Mouse (Mus musculus) stomach, embryonic 14.5 days (tissue): ENCODE measurements around the gene Fli1. TPM values are rescaled to one million over a fixed set of nuclear protein-coding genes. Genes with fewer than 3 reads are reported as not detected.

Experiments used
- ATAC-seq: fragments of 200-750 bp; cut with Nextera tagmentation; 2 replicates; pipeline ENCODE4 v1.8.0; 2017; ENCODE audit warnings: low read depth, moderate TSS enrichment; ENCODE audit not compliant: insufficient number of reproducible peaks, insufficient read depth, low FRiP score
- H3K27ac ChIP-seq: fragments of 300-500 bp; sonication (generic); 2 replicates; pipeline ENCODE4 v1.5.1; 2014; ENCODE audit warnings: mild to moderate bottlenecking, low read length, moderate library complexity, mixed read lengths
- H3K27me3 ChIP-seq: fragments of 300-500 bp; sonication (generic); 2 replicates; pipeline ENCODE4 v1.6.1; 2014; ENCODE audit warnings: low read length, control low read depth, mixed read lengths; ENCODE audit not compliant: control insufficient read depth, insufficient read depth
- H3K36me3 ChIP-seq: fragments of 300-500 bp; sonication (generic); 2 replicates; pipeline ENCODE4 v1.6.1; 2014; ENCODE audit warnings: mild to moderate bottlenecking, control low read depth, low read length, moderate library complexity, mixed read lengths; ENCODE audit not compliant: control insufficient read depth, insufficient read depth
- H3K4me1 ChIP-seq: fragments of 300-500 bp; sonication (generic); 2 replicates; pipeline ENCODE4 v1.6.1; 2014; ENCODE audit warnings: low read length, control low read depth, mixed read lengths; ENCODE audit not compliant: control insufficient read depth, insufficient read depth
- H3K4me2 ChIP-seq: fragments of 300-500 bp; sonication (generic); replicated peaks from 2 replicates; pipeline ENCODE4 v1.6.1; 2014; ENCODE audit warnings: low read depth, low read length, control low read depth
- H3K4me3 ChIP-seq: fragments of 300-500 bp; sonication (generic); 2 replicates; pipeline ENCODE4 v1.5.1; 2014; ENCODE audit warnings: low read depth, low read length, control low read depth
- H3K9ac ChIP-seq: fragments of 300-500 bp; sonication (generic); replicated peaks from 2 replicates; pipeline ENCODE4 v1.6.1; 2014; ENCODE audit warnings: low read depth, mild to moderate bottlenecking, control low read depth, low read length, moderate library complexity, mixed read lengths
- H3K9me3 ChIP-seq: fragments of 300-500 bp; sonication (generic); 2 replicates; pipeline ENCODE4 v1.6.1; 2016; ENCODE audit warnings: low read depth, low read length, control low read depth; ENCODE audit not compliant: control insufficient read depth
- WGBS: fragments of 180-500 bp; shearing (Covaris S2); extraction: QIAGEN DNeasy Blood & Tissue Kit; methylation state at CpG from one replicate; pipeline ENCODE4 v1.1.7; 2014; 5-methylcytosine and 5-hydroxymethylcytosine counted together
- polyA plus RNA-seq: library from polyadenylated mRNA; unstranded; fragments of >200 nt; fragmentation: Nextera tagmentation; extraction: Ambion mirVana; gene quantifications from 2 replicates; pipeline ENCODE4 v1.2.1, GENCODE M21; 2014

The Fli1 gene
- polyA plus RNA-seq, 1 experiment from 2014 or later, result 11.4 TPM

DNA sequence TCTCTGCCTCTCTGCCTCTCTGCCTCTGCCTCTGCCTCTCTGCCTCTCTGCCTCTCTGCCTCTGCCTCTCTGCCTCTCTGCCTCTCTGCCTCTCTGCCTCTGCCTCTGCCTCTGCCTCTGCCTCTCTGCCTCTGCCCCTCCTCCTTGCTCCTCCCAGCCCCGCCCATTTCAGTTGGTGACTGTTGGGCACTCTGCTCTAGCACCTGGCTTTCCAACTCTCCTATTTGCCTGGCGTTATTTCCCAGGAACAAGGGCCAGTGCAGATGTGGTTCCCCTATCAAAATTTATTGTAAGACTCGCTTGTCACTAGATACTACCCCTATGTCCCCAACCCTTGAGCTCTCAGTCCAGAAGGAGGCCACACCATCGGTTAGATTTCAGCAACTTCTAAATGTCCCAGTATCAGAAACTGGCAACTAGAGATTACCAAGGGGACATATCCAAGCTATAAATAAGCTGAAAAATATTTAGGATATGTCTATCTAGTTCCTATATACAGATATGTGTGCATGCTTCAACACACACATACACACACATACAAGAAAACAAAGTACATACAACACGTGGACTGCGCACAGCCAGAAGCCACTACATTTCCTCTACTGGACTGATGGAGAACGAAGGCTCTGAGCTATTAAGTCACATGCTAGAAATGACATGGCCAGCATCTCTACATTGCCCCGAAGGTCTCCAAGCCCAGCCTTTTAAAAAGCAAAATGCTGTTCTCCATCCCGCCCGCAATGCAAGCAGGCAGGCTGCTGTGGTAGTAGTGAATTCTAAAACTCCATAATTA is 26.6 kb downstream of the Fli1 start:
- H3K4me2 ChIP-seq, result no peak overlapping the region
- H3K9ac ChIP-seq, result no peak overlapping the region
- H3K4me3 ChIP-seq, result no peak overlapping the region
- no peaks in the 10 kb centered on the region for H3K27me3 ChIP-seq
- H3K4me1 ChIP-seq, result peaks cover 22% of the 10 kb centered on the region
- H3K36me3 ChIP-seq, result no peaks in the 10 kb centered on the region
- no peak for ATAC-seq
- no peaks in the 10 kb centered on the region for H3K9me3 ChIP-seq
- 78% methylated on average over 10 of the region's 10 CpGs for WGBS
- H3K27ac ChIP-seq, result peak overlapping the region; percentile 27; the same call in 1 of the 2 replicates

DNA sequence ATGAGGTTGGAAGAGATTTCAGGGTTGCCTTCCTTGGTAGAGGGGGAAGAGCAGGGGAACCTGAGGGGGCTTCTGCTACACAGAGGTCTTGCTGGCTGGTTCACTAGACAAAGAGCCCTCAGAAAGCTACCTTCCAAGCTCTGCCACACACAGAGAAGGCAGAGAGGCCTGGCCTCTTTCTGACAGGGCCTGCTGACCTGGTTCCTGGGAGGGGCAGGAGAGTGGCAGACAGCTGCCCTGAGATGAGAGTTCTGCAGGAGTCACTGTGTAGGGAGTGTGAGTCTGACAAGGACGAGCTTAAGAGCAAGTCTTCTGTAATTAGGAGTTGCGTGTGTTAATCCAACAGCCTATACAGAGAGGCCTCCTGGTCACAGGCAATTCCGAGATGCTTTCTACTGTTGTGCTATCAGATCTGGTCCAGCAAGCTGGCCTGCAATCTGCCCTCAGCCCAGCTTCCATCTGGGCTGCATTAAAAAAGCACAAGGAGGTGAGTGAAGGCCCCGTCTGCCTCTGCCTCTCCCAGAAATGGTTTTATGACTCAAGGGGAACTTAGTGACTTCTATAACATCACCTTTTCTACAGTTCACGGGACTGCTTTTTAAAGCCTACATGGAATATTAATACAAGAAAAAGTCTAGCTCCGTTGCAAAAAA is 28.1 kb downstream of the Fli1 start:
- H3K9me3 ChIP-seq, result no peaks in the 10 kb centered on the region
- H3K4me2 ChIP-seq, result no peak overlapping the region
- H3K27me3 ChIP-seq, result no peaks in the 10 kb centered on the region
- WGBS, result 72% methylated on average over 6 of the region's 6 CpGs
- no peak overlapping the region for H3K27ac ChIP-seq
- no peaks in the 10 kb centered on the region for H3K36me3 ChIP-seq
- H3K9ac ChIP-seq, result no peak overlapping the region
- peaks cover 20% of the 10 kb centered on the region for H3K4me1 ChIP-seq
- ATAC-seq, result no peak
- no peak overlapping the region for H3K4me3 ChIP-seq

DNA sequence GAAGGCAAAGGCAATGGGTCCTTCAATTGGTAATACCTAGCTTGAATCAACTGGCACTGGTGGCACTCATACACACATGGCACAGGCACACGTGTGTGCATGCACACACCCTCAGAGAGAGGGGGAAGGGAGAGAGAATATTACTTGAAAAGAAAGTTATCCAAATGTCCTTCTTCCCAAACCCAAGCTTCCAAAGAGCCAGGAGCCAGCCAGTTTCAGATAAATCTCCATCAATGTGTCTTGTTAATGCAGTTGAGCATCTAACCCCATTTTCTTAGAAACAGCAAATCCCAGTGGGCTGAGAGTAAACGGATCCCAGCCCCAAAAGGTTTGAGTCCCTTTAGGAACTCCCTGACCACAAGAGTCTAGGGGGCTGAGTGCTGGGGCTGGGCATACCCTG is 29.2 kb downstream of the Fli1 start:
- ATAC-seq, result no peak
- no peaks in the 10 kb centered on the region for H3K9me3 ChIP-seq

DNA sequence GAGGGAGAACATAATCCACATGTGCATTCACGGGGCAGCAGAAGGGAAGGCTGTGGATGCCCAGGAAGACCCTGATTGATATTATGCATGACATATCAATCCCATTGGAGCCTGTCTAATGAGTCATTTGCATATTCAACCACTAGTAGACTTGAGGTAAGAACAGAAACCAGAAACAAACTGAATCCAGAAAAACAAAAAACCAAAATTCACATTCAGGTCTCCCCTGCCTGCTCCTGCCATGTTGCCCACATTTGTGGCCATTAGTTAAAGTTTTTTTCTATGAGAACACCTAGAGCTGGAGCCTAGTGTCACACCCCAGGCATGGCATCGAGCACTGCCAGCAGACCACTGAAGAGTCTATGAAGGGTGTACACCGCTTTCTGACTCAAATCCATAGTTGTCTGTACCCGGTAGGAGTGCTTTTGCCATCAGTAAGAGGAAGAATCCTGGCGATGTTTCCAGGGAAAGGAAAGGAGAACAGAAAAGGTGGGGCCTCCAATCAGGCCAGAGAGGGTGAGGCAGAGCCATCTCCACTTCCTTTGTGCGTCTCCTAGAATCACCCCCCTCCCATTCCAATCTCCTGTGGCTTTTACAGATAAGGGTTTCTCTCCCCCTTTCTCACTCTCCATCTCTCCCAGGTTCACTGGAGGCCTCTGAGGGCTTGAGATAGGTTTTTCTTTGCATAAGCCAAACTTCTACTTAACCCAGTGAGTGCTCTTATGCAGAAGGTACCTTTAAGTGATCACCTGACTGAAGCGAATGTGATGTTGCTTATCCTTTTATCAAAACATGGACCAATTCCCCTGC is 32.0 kb downstream of the Fli1 start:
- Histone ChIP-seq H3K4me1 (peaks cover 14% of the 10 kb centered on the region; the same call in 1 of the 2 replicates), H3K36me3 (no peaks in the 10 kb centered on the region), H3K4me2 (no peak overlapping the region), H3K4me3 (no peak overlapping the region), H3K9ac (no peak overlapping the region), H3K27ac (no peak overlapping the region), H3K9me3 (no peaks in the 10 kb centered on the region), H3K27me3 (no peaks in the 10 kb centered on the region)
- WGBS, result 84% methylated on average over 7 of the region's 7 CpGs
- ATAC-seq, result no peak

More for the DNA sequence above, 29.2 kb downstream of the Fli1 start:
- H3K9ac ChIP-seq, result no peak overlapping the region
- no peak overlapping the region for H3K27ac ChIP-seq
- H3K36me3 ChIP-seq, result no peaks in the 10 kb centered on the region
- 61% methylated on average over 2 of the region's 2 CpGs for WGBS
- peaks cover 9% of the 10 kb centered on the region for H3K4me1 ChIP-seq
- H3K4me2 ChIP-seq, result no peak overlapping the region
- H3K4me3 ChIP-seq, result no peak overlapping the region
- no peaks in the 10 kb centered on the region for H3K27me3 ChIP-seq

DNA sequence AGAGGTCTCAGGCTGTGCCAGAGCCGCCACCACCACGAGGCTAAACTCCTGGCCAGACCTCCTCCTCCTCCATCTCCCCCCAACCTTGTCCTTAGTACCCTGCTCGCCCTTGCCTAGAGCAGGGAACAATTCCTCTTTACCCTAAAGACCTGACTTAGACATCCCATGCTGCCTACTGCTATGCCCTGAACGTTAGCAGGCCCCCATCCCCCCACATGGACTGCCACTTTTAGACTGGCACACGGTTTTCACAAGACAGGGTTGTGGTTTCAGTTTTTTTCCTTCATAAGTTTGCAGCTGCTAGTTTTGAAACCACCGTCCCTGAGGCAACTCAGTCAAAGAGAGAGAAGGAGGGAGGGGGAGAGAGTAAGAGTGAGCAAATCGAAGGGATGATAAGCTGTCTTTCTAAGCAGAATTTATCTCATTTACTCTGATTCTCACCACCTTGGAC is 32.9 kb downstream of the Fli1 start:
- no peak overlapping the region for H3K4me3 ChIP-seq
- H3K27me3 ChIP-seq, result no peaks in the 10 kb centered on the region
- no peak overlapping the region for H3K9ac ChIP-seq
- H3K36me3 ChIP-seq, result no peaks in the 10 kb centered on the region
- no peak for ATAC-seq
- no peaks in the 10 kb centered on the region for H3K9me3 ChIP-seq
- no peak overlapping the region for H3K27ac ChIP-seq
- no peak overlapping the region for H3K4me2 ChIP-seq
- peaks cover 14% of the 10 kb centered on the region; the same call in 1 of the 2 replicates for H3K4me1 ChIP-seq
- WGBS, result 65% methylated on average over 7 of the region's 7 CpGs

DNA sequence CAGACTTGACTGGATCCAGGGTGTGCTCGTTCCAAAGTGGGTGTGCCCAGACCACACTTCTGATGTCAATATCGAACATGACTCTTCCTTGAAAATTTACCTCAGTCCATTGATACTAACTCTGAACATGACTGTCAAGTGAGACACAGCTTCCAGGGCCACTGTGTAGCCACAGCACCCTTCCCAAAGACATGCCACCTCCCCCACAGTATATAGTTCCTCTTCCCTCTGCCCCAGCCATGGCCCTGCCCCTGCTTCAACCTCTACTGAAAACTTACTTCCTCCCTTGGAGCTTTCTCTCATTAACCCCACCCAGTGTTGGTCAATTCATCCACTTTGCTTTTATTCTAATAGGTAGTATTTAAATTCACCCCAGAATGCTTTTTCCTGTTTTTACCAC is 34.0 kb downstream of the Fli1 start:
- Histone ChIP-seq H3K4me2 (no peak overlapping the region), H3K4me3 (no peak overlapping the region), H3K9ac (no peak overlapping the region), H3K27ac (no peak overlapping the region), H3K9me3 (no peaks in the 10 kb centered on the region), H3K27me3 (no peaks in the 10 kb centered on the region), H3K4me1 (peaks cover 12% of the 10 kb centered on the region; the same call in 1 of the 2 replicates), H3K36me3 (no peaks in the 10 kb centered on the region)
- 78% methylated on average over 2 of the region's 2 CpGs for WGBS
- no peak for ATAC-seq

DNA sequence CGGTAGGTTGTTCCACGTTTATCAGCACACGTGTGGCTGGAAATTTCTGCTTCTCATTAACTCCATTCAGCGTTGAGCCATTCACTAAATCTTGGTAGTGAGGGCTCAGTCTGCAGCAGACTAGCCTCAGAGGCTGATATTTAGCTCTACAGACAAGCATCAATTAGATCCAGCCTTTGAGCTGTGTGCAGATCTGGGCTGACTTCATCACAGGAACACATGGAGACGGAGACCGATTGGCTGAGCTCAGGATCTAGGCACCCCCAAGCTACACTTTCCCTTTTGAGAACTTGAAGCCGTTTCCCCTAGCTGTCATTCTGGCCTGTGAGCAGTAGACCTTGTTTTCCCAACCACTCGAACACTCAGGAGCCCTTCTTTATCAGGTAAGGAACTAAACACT is 34.5 kb downstream of the Fli1 start:
- no peak overlapping the region for H3K9ac ChIP-seq
- H3K36me3 ChIP-seq, result no peaks in the 10 kb centered on the region
- WGBS, result 73% methylated on average over 8 of the region's 8 CpGs
- peaks cover 12% of the 10 kb centered on the region; the same call in 1 of the 2 replicates for H3K4me1 ChIP-seq
- H3K4me2 ChIP-seq, result no peak overlapping the region
- H3K27ac ChIP-seq, result no peak overlapping the region
- H3K9me3 ChIP-seq, result no peaks in the 10 kb centered on the region
- ATAC-seq, result no peak
- no peaks in the 10 kb centered on the region for H3K27me3 ChIP-seq
- H3K4me3 ChIP-seq, result no peak overlapping the region
